Mouse (Mus musculus) MEL (cell line): Measurements from ENCODE around the gene Iapp. TPM values are rescaled to one million over a fixed set of nuclear protein-coding genes. Genes with fewer than 3 reads are reported as not detected.
A peak's percentile ranks its signal among the peaks of the same experiment; 100 is the strongest.

Experiments used
- DNase-seq: peaks from one replicate; pipeline ENCODE4 v3.0.0; 2011; ENCODE audit warnings: low read depth, low spot score
- H3K27ac ChIP-seq: 2 replicates; pipeline ENCODE4 v1.5.1; 2012; ENCODE audit warnings: low read depth, mild to moderate bottlenecking, control low read depth, low read length, moderate library complexity; ENCODE audit not compliant: control insufficient read depth
- H3K27me3 ChIP-seq, 2 experiments: fragments of 150-350 bp in 1 of 2; sonication (generic) in 1 of 2; 2 replicates each; pipeline ENCODE4 v1.6.1; 2012; ENCODE audit warnings: low read length in 2 of 2, mild to moderate bottlenecking in 2 of 2, improper control_type of control experiment in 1 of 2, moderate library complexity in 1 of 2; ENCODE audit not compliant: insufficient read depth in 2 of 2, control insufficient read depth in 1 of 2
- H3K36me3 ChIP-seq, 2 experiments: 2 replicates each; pipeline ENCODE4 v1.6.1; 2012 to 2014; ENCODE audit warnings: low read length in 2 of 2, improper control_type of control experiment in 1 of 2, inconsistent platforms in 1 of 2, mild to moderate bottlenecking in 1 of 2; ENCODE audit not compliant: insufficient read depth in 2 of 2, control insufficient read depth in 1 of 2
- H3K4me1 ChIP-seq, 2 experiments: fragments of 150-350 bp in 1 of 2; sonication (generic) in 1 of 2; 2 replicates each; pipeline ENCODE4 v1.6.1; 2012; ENCODE audit warnings: low read length in 2 of 2, improper control_type of control experiment in 1 of 2, mild to moderate bottlenecking in 1 of 2; ENCODE audit not compliant: insufficient read depth in 2 of 2, control insufficient read depth in 1 of 2
- H3K4me3 ChIP-seq, 2 experiments: fragments of 150-350 bp in 1 of 2; sonication (generic) in 1 of 2; 2 replicates each; pipeline ENCODE4 v1.5.1; 2012; ENCODE audit warnings: low read depth in 2 of 2, low read length in 2 of 2, mild to moderate bottlenecking in 2 of 2, moderate library complexity in 2 of 2, control low read depth in 1 of 2, improper control_type of control experiment in 1 of 2; ENCODE audit not compliant: control insufficient read depth in 1 of 2, insufficient read depth in 1 of 2
- H3K79me2 ChIP-seq: 2 replicates; pipeline ENCODE4 v1.6.1; 2012; ENCODE audit warnings: mild to moderate bottlenecking, low read length, moderate library complexity; ENCODE audit not compliant: control insufficient read depth, poor library complexity, insufficient read depth
- H3K9ac ChIP-seq: 2 replicates; pipeline ENCODE4 v1.6.1; 2012; ENCODE audit warnings: low read depth, mild to moderate bottlenecking, control low read depth, low read length, moderate library complexity; ENCODE audit not compliant: control insufficient read depth, poor library complexity, severe bottlenecking
- H3K9me3 ChIP-seq: fragments of 150-350 bp; sonication (generic); replicated peaks from 2 replicates; pipeline ENCODE4 v1.6.1; 2012; ENCODE audit warnings: mild to moderate bottlenecking, low read length, improper control_type of control experiment, moderate library complexity; ENCODE audit not compliant: insufficient read depth
- CHD1 ChIP-seq: IDR thresholded peaks from 2 replicates; pipeline ENCODE4 v1.6.1; 2012; ENCODE audit warnings: low read depth, mild to moderate bottlenecking, inconsistent platforms, low read length, improper control_type of control experiment
- EP300 ChIP-seq, 2 experiments: IDR thresholded peaks; 2 replicates each; pipeline ENCODE4 v1.6.1; 2011; ENCODE audit warnings: improper control_type of control experiment in 2 of 2, low read length in 2 of 2, low read depth in 1 of 2, mild to moderate bottlenecking in 1 of 2
- ETS1 ChIP-seq: IDR thresholded peaks from 2 replicates; pipeline ENCODE4 v1.6.1; 2012; ENCODE audit warnings: low read depth, mild to moderate bottlenecking, inconsistent platforms, low read length, improper control_type of control experiment, moderate library complexity
- GABPA ChIP-seq: IDR thresholded peaks from 2 replicates; pipeline ENCODE4 v1.6.1; 2012; ENCODE audit warnings: low read depth, mild to moderate bottlenecking, inconsistent platforms, low read length, improper control_type of control experiment, moderate library complexity
- GATA1 ChIP-seq: IDR thresholded peaks from 2 replicates; pipeline ENCODE4 v1.6.1; 2011; ENCODE audit warnings: low read depth, low read length, improper control_type of control experiment
- HCFC1 ChIP-seq: IDR thresholded peaks from 2 replicates; pipeline ENCODE4 v1.6.1; 2012; ENCODE audit warnings: low read depth, mild to moderate bottlenecking, inconsistent platforms, low read length, improper control_type of control experiment, moderate library complexity
- MAX ChIP-seq: IDR thresholded peaks from 2 replicates; pipeline ENCODE4 v1.6.1; 2011; ENCODE audit warnings: low read length, improper control_type of control experiment
- MEF2A ChIP-seq: IDR thresholded peaks from 2 replicates; pipeline ENCODE4 v1.6.1; 2014; ENCODE audit warnings: low read depth, mild to moderate bottlenecking, inconsistent platforms, low read length, improper control_type of control experiment; ENCODE audit not compliant: poor library complexity, insufficient replicate concordance, severe bottlenecking; ENCODE audit errors: extremely low read depth
- MYC ChIP-seq: IDR thresholded peaks from 2 replicates; pipeline ENCODE4 v1.6.1; 2011; ENCODE audit warnings: low read depth, mild to moderate bottlenecking, low read length, improper control_type of control experiment, moderate library complexity
- POLR2A ChIP-seq, 2 experiments: IDR thresholded peaks; 2 replicates each; pipeline ENCODE4 v1.6.1; 2011 to 2012; ENCODE audit warnings: low read length in 2 of 2, mild to moderate bottlenecking in 2 of 2, control low read depth in 1 of 2, improper control_type of control experiment in 1 of 2, low read depth in 1 of 2, moderate library complexity in 1 of 2; ENCODE audit not compliant: control insufficient read depth in 1 of 2, insufficient read depth in 1 of 2, poor library complexity in 1 of 2
- RAD21 ChIP-seq: IDR thresholded peaks from 2 replicates; pipeline ENCODE4 v1.6.1; 2011; ENCODE audit warnings: mild to moderate bottlenecking, low read depth, low read length, improper control_type of control experiment
- SMC3 ChIP-seq: IDR thresholded peaks from 2 replicates; pipeline ENCODE4 v1.6.1; 2011; ENCODE audit warnings: low read depth, low read length, improper control_type of control experiment
- USF2 ChIP-seq, 2 experiments: IDR thresholded peaks; 2 replicates each; pipeline ENCODE4 v1.6.1; 2011 to 2012; ENCODE audit warnings: improper control_type of control experiment in 2 of 2, low read length in 2 of 2, borderline replicate concordance in 1 of 2, inconsistent platforms in 1 of 2, low read depth in 1 of 2, mild to moderate bottlenecking in 1 of 2; ENCODE audit not compliant: insufficient read depth in 1 of 2
- ZC3H11A ChIP-seq: IDR thresholded peaks from 2 replicates; pipeline ENCODE4 v1.6.1; 2012; ENCODE audit warnings: low read depth, mild to moderate bottlenecking, inconsistent platforms, low read length, improper control_type of control experiment
- ZMIZ1 ChIP-seq: IDR thresholded peaks from 2 replicates; pipeline ENCODE4 v1.6.1; 2012; ENCODE audit warnings: low read depth, mild to moderate bottlenecking, inconsistent platforms, low read length, improper control_type of control experiment, moderate library complexity
- ZNF384 ChIP-seq: IDR thresholded peaks from 2 replicates; pipeline ENCODE4 v1.6.1; 2012; ENCODE audit warnings: low read depth, mild to moderate bottlenecking, inconsistent platforms, low read length, improper control_type of control experiment
- polyA plus RNA-seq, 2 experiments: library from polyadenylated mRNA; stranded (reverse) in 1 of 2; unstranded in 1 of 2; fragments of >175 nt in 1 of 2; fragments of >200 nt in 1 of 2; gene quantifications; 2 replicates each; pipeline versions ENCODE4 v1.2.1 to v1.2.4; 2012; ENCODE audit warnings: low replicate concordance in 2 of 2, low read depth in 1 of 2; ENCODE audit not compliant: insufficient read length in 2 of 2, insufficient read depth in 1 of 2, missing spikeins in 1 of 2
- total RNA-seq: library from RNA; depleted of rRNA; stranded (reverse); fragments of 300-350 nt; gene quantifications from 2 replicates; pipeline ENCODE4 v1.2.3, GENCODE M21; 2012

Gene Iapp
- total and polyA plus RNA-seq, 3 experiments, result not detected

DNA sequence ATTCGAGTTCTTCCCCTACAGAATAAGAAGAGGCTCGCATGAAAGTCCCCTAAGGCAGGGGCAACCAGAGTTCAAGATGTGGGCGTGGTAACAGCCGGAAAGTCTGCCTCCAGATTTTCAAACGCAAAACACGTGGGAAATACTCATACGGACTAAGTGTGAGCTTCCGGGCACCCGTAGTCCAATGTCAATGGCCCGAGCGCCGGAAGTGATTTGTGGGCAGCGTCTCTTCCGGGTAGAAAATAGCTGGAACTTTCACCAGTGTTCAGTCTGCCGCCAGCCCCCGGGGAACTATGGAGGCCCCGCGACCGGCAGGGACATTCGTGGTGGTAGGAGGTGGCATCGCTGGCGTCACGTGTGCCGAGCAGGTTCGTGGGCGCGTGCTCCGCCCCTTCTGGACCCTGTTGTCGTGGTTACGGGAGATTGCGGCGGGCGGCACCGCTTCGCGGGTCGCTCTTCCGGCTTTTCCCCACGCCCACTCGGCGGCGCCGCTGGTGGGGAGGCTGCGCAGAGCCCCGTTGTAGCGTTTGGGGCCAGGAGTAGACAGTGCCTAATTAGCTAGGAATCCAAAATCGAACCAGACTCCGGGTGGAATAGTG lies 47.3 kb downstream of the Iapp start, which contains the start of gene Pyroxd1 (continued):
- TF ChIP-seq MYC (peak; percentile 98), CHD1 (no peak), ZNF384 (no peak)

DNA sequence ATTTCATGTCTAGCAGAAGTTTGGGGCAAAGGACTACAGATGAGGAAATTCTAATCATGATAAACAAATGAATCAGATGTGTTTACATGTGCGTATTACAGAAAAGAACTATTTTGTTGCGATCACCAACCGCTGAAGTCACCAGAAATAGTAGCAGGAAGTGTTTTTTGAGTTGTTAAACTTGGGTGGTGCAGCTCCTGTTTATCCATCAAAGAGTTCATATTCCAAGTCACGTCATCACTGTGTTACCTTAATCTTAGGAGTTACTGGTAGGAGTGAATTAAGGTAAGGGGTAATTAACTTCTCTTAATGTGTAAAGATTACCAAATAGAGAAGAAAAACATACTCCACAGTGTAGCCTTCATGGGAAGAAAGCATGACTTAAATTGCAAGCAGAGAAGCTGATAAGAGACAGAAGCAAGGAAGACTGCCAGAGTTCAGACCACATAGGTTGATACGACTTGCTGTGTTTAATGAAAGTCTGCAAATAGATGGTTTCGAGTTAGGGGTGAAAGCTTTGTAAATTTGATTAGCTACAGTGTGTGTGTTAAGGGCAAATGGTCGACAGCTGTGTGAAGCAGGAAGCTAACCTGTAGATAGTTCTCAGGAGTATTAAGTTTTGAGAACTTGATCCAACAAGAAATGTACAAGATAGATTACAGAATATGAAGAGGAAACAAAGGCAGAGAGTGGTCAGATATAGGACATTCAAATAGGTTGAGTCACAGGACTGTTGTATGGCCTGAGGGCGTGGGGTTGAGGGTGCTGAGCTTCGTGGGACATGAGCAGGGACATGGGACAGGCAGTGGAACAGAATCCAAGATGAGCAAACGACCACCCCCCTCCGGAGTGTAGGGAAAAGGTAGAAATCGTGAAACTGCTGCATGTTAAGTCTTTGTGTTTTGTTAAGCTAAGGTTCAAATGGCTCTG lies 48.2 kb downstream of the Iapp start:
- Histone ChIP-seq H3K4me3 (peak overlapping the region; percentile 81 to 84), H3K36me3 (peaks cover 0 to 8% of the 10 kb centered on the region in 2 experiments; a peak in 2 of 4 replicates), H3K27me3 (no peaks in the 10 kb centered on the region), H3K79me2 (no peaks in the 10 kb centered on the region; the same call in 1 of the 2 replicates), H3K27ac (peak overlapping the region; percentile 90), H3K4me1 (peaks cover 0 to 5% of the 10 kb centered on the region in 2 experiments; a peak in 3 of 4 replicates), H3K9ac (peak overlapping the region; percentile 81), H3K9me3 (no peaks in the 10 kb centered on the region)
- peak; percentile 60 for TF ChIP-seq GATA1
- TF ChIP-seq SMC3, result no peak
- TF ChIP-seq ETS1, result 0 out of 2 replicates have a peak, but pooled peaks have one; percentile 34
- no peak for TF ChIP-seq MEF2A
- TF ChIP-seq ZC3H11A, result no peak
- TF ChIP-seq POLR2A (IDR thresholded peaks at IDR 0.05; ENCODE audit: control insufficient read depth in 1 of 2, insufficient read depth in 1 of 2, low read depth in 1 of 2, low read length in 2 of 2, poor library complexity in 1 of 2), result no peak
- no peak for TF ChIP-seq USF2 (IDR thresholded peaks at IDR 0.05; ENCODE audit: borderline replicate concordance in 1 of 2, insufficient read depth in 1 of 2, low read depth in 1 of 2, low read length in 2 of 2)
- TF ChIP-seq ZMIZ1, result no peak
- TF ChIP-seq MAX, result no peak
- TF ChIP-seq GABPA, result no peak
- TF ChIP-seq EP300 (IDR thresholded peaks at IDR 0.05; ENCODE audit: low read depth in 1 of 2, low read length in 2 of 2), result 0 out of 4 replicates have a peak, but pooled peaks of 1 of the 2 experiments have one; percentile 22
- TF ChIP-seq HCFC1, result no peak
- TF ChIP-seq RAD21, result no peak
- TF ChIP-seq CHD1, result no peak
- peak; percentile 62 for DNase-seq
